Mouse (Mus musculus): ENCODE data around the gene P4ha2.

P4ha2 gene

GRCm38 (mm10) chr11:54100045-54100691, at the start of gene P4ha2:
Gene P4ha2, plus strand, starts transcription at chr11:54100095.
- DNase-seq (ENCODE audit: low spot score): no peak

- no peak for DNase-seq (ENCODE audit: low spot score)
Observed at GRCm38 (mm10) chr11:54050205-54050604, 49.7 kb upstream of the P4ha2 start.

GRCm38 (mm10) chr11:54051161-54051560, 48.7 kb upstream of the P4ha2 start:
- no peak for DNase-seq (ENCODE audit: low spot score)

- no peak for DNase-seq (ENCODE audit: low spot score)
Observed at GRCm38 (mm10) chr11:54052128-54052527, 47.8 kb upstream of the P4ha2 start.

GRCm38 (mm10) chr11:54053090-54053489, 46.8 kb upstream of the P4ha2 start:
- no peak for DNase-seq (ENCODE audit: low spot score)

GRCm38 (mm10) chr11:54054257-54054656, 45.6 kb upstream of the P4ha2 start:
- no peak for DNase-seq (ENCODE audit: low spot score)

GRCm38 (mm10) chr11:54056132-54056531, 43.8 kb upstream of the P4ha2 start:
- DNase-seq (ENCODE audit: low spot score): no peak

GRCm38 (mm10) chr11:54057428-54057827, 42.5 kb upstream of the P4ha2 start:
- DNase-seq (ENCODE audit: low spot score): no peak

- DNase-seq (ENCODE audit: low spot score): no peak
Observed at GRCm38 (mm10) chr11:54058056-54058617, 41.8 kb upstream of the P4ha2 start.

- DNase-seq (ENCODE audit: low spot score): no peak
Observed at GRCm38 (mm10) chr11:54058643-54059042, 41.3 kb upstream of the P4ha2 start.

GRCm38 (mm10) chr11:54059526-54059925, 40.4 kb upstream of the P4ha2 start:
- DNase-seq (ENCODE audit: low spot score): no peak

- no peak for DNase-seq (ENCODE audit: low spot score)
Observed at GRCm38 (mm10) chr11:54060316-54060715, 39.6 kb upstream of the P4ha2 start.

GRCm38 (mm10) chr11:54062086-54062752, 37.7 kb upstream of the P4ha2 start:
- no peak for DNase-seq (ENCODE audit: low spot score)

GRCm38 (mm10) chr11:54062753-54063471, 37.0 kb upstream of the P4ha2 start:
- no peak for DNase-seq (ENCODE audit: low spot score)

GRCm38 (mm10) chr11:54063472-54063775, 36.5 kb upstream of the P4ha2 start:
- DNase-seq (ENCODE audit: low spot score): no peak

GRCm38 (mm10) chr11:54064412-54064978, 35.4 kb upstream of the P4ha2 start:
- no peak for DNase-seq (ENCODE audit: low spot score)

GRCm38 (mm10) chr11:54065106-54065914, 34.6 kb upstream of the P4ha2 start:
- no peak for DNase-seq (ENCODE audit: low spot score)

GRCm38 (mm10) chr11:54065915-54066178, 34.0 kb upstream of the P4ha2 start:
- no peak for DNase-seq (ENCODE audit: low spot score)

- no peak for DNase-seq (ENCODE audit: low spot score)
Observed at GRCm38 (mm10) chr11:54066400-54066799, 33.5 kb upstream of the P4ha2 start.

- DNase-seq (ENCODE audit: low spot score): no peak
Observed at GRCm38 (mm10) chr11:54067318-54067995, 32.4 kb upstream of the P4ha2 start.

GRCm38 (mm10) chr11:54067996-54068519, 31.8 kb upstream of the P4ha2 start:
- no peak for DNase-seq (ENCODE audit: low spot score)

Data from urinary bladder, postnatal 10 days (tissue).